Mouse (Mus musculus) myocyte (in vitro differentiated cells): ENCODE data around the gene Nfya. TPM values are rescaled to one million over a fixed set of nuclear protein-coding genes. Genes with fewer than 3 reads are reported as not detected.

Experiments
- H3K27me3 ChIP-seq: one replicate; pipeline ENCODE4 v1.6.1; 2011; ENCODE audit not compliant: control insufficient read depth, insufficient read depth, insufficient read length
- H3K36me3 ChIP-seq: one replicate; pipeline ENCODE4 v1.6.1; 2011; ENCODE audit not compliant: control insufficient read depth, insufficient read depth
- H3K4me2 ChIP-seq: one replicate; pipeline ENCODE4 v1.6.1; 2011; ENCODE audit warnings: low read depth, control low read depth
- H3K4me3 ChIP-seq: one replicate; pipeline ENCODE4 v1.5.1; 2011; ENCODE audit warnings: mild to moderate bottlenecking, control low read depth, moderate library complexity
- H3K79me2 ChIP-seq: one replicate; pipeline ENCODE4 v1.6.1; 2011; ENCODE audit not compliant: control insufficient read depth, insufficient read depth
- H3ac ChIP-seq: one replicate; pipeline ENCODE4 v1.6.1; 2011; ENCODE audit not compliant: control insufficient read depth, insufficient read length
- CEBPB ChIP-seq: IDR thresholded peaks from 2 replicates; pipeline ENCODE4 v1.6.1; 2011; ENCODE audit warnings: mild to moderate bottlenecking, moderate library complexity; ENCODE audit not compliant: poor library complexity, insufficient read depth, severe bottlenecking
- E2F4 ChIP-seq: IDR thresholded peaks from one replicate; pipeline ENCODE4 v1.6.1; 2011; ENCODE audit warnings: mild to moderate bottlenecking, control low read depth, moderate library complexity; ENCODE audit not compliant: insufficient read depth
- MAX ChIP-seq: IDR thresholded peaks from one replicate; pipeline ENCODE4 v1.6.1; 2011; ENCODE audit warnings: low read depth, mild to moderate bottlenecking, control low read depth
- MYOD1 ChIP-seq, 3 experiments: IDR thresholded peaks; one replicate each; pipeline ENCODE4 v1.6.1; 2011; ENCODE audit warnings: control low read depth in 2 of 3, low read depth in 2 of 3, mild to moderate bottlenecking in 2 of 3, moderate library complexity in 1 of 3; ENCODE audit not compliant: insufficient read length in 2 of 3, control insufficient read depth in 1 of 3
- MYOG ChIP-seq, 3 experiments: IDR thresholded peaks; one replicate each; pipeline ENCODE4 v1.6.1; 2011; ENCODE audit warnings: control low read depth in 2 of 3, low read depth in 2 of 3, mild to moderate bottlenecking in 2 of 3; ENCODE audit not compliant: insufficient read length in 2 of 3, control insufficient read depth in 1 of 3, insufficient read depth in 1 of 3
- POLR2A ChIP-seq: IDR thresholded peaks from one replicate; pipeline ENCODE4 v1.6.1; 2011; ENCODE audit warnings: low read depth, mild to moderate bottlenecking, control low read depth, moderate library complexity; ENCODE audit not compliant: insufficient read length
- POLR2AphosphoS2 ChIP-seq: IDR thresholded peaks from one replicate; pipeline ENCODE4 v1.6.1; 2011; ENCODE audit warnings: low read depth, control low read depth; ENCODE audit not compliant: insufficient read length
- REST ChIP-seq: IDR thresholded peaks from one replicate; pipeline ENCODE4 v1.6.1; 2011; ENCODE audit warnings: mild to moderate bottlenecking, control low read depth, moderate library complexity; ENCODE audit not compliant: insufficient read depth, insufficient read length
- SRF ChIP-seq: IDR thresholded peaks from one replicate; pipeline ENCODE4 v1.6.1; 2011; ENCODE audit warnings: low read depth; ENCODE audit not compliant: control insufficient read depth, insufficient read length
- TCF12 ChIP-seq: IDR thresholded peaks from one replicate; pipeline ENCODE4 v1.6.1; 2011; ENCODE audit warnings: mild to moderate bottlenecking, control low read depth; ENCODE audit not compliant: poor library complexity, insufficient read depth, severe bottlenecking
- TCF3 ChIP-seq: IDR thresholded peaks from one replicate; pipeline ENCODE4 v1.6.1; 2011; ENCODE audit warnings: low read depth, control low read depth; ENCODE audit not compliant: insufficient read length
- USF1 ChIP-seq: IDR thresholded peaks from one replicate; pipeline ENCODE4 v1.6.1; 2011; ENCODE audit warnings: low read depth, mild to moderate bottlenecking, control low read depth, moderate library complexity
- polyA plus RNA-seq: library from polyadenylated mRNA; unstranded; fragments of >200 nt; fragmentation: generic; extraction: Trizol; gene quantifications from one replicate; pipeline ENCODE4 v1.2.1, GENCODE M21; 2012; ENCODE audit warnings: missing spikeins

The Nfya gene
- polyA plus RNA-seq, 1 experiment: 17.0 TPM

- Histone ChIP-seq H3K4me2 (no peak overlapping the region), H3ac (no peak overlapping the region), H3K27me3 (no peaks in the 10 kb centered on the region), H3K4me3 (no peak overlapping the region), H3K79me2 (peaks cover 68% of the 10 kb centered on the region), H3K36me3 (peaks cover 6% of the 10 kb centered on the region)
- no peak for TF ChIP-seq SRF
- no peak for TF ChIP-seq MAX
- TF ChIP-seq MYOD1 (IDR thresholded peaks at IDR 0.05; ENCODE audit: control insufficient read depth in 1 of 3, insufficient read length in 2 of 3, low read depth in 2 of 3): no peak
- TF ChIP-seq TCF3: no peak
- TF ChIP-seq TCF12: no peak
- no peak for TF ChIP-seq POLR2AphosphoS2
- no peak for TF ChIP-seq CEBPB
- TF ChIP-seq USF1: no peak
- TF ChIP-seq POLR2A: no peak
- no peak for TF ChIP-seq MYOG (IDR thresholded peaks at IDR 0.05; ENCODE audit: control insufficient read depth in 1 of 3, insufficient read depth in 1 of 3, insufficient read length in 2 of 3, low read depth in 2 of 3)
- TF ChIP-seq E2F4: no peak
- TF ChIP-seq REST: no peak
Measured at GRCm38 (mm10) chr17:48402751-48403150, 7.0 kb downstream of the Nfya start.

- Histone ChIP-seq H3K27me3 (no peaks in the 10 kb centered on the region), H3K4me3 (no peak overlapping the region), H3ac (no peak overlapping the region), H3K36me3 (peaks cover 9% of the 10 kb centered on the region), H3K79me2 (peaks cover 58% of the 10 kb centered on the region), H3K4me2 (no peak overlapping the region)
- TF ChIP-seq MYOG (IDR thresholded peaks at IDR 0.05; ENCODE audit: control insufficient read depth in 1 of 3, insufficient read depth in 1 of 3, insufficient read length in 2 of 3, low read depth in 2 of 3) (no peak), TCF12 (no peak), CEBPB (no peak), REST (no peak), E2F4 (no peak), MAX (no peak), POLR2AphosphoS2 (no peak), SRF (no peak), POLR2A (no peak)
Measured at GRCm38 (mm10) chr17:48401710-48402109, 8.0 kb downstream of the Nfya start.

GRCm38 (mm10) chr17:48392616-48393015, 17.1 kb downstream of the Nfya start:
- Histone ChIP-seq H3ac (no peak overlapping the region), H3K27me3 (no peaks in the 10 kb centered on the region), H3K36me3 (peaks cover 70% of the 10 kb centered on the region), H3K4me2 (no peak overlapping the region), H3K79me2 (no peaks in the 10 kb centered on the region), H3K4me3 (no peak overlapping the region)
- TF ChIP-seq E2F4: no peak
- TF ChIP-seq MYOG (IDR thresholded peaks at IDR 0.05; ENCODE audit: control insufficient read depth in 1 of 3, insufficient read depth in 1 of 3, insufficient read length in 2 of 3, low read depth in 2 of 3): no peak
- no peak for TF ChIP-seq REST
- no peak for TF ChIP-seq CEBPB

GRCm38 (mm10) chr17:48391446-48391845, 18.3 kb downstream of the Nfya start:
- H3K27me3 ChIP-seq: no peaks in the 10 kb centered on the region
- H3K79me2 ChIP-seq: no peaks in the 10 kb centered on the region
- peaks cover 65% of the 10 kb centered on the region for H3K36me3 ChIP-seq
- H3K4me2 ChIP-seq: no peak overlapping the region
- TF ChIP-seq SRF (no peak), TCF3 (no peak), USF1 (no peak), TCF12 (no peak), POLR2AphosphoS2 (no peak), MYOG (IDR thresholded peaks at IDR 0.05; ENCODE audit: control insufficient read depth in 1 of 3, insufficient read depth in 1 of 3, insufficient read length in 2 of 3, low read depth in 2 of 3) (no peak), E2F4 (no peak), REST (no peak), MAX (no peak)
- no peak overlapping the region for H3K4me3 ChIP-seq
- no peak overlapping the region for H3ac ChIP-seq

GRCm38 (mm10) chr17:48389442-48389841, 20.3 kb downstream of the Nfya start:
- TF ChIP-seq MYOG (IDR thresholded peaks at IDR 0.05; ENCODE audit: control insufficient read depth in 1 of 3, insufficient read depth in 1 of 3, insufficient read length in 2 of 3, low read depth in 2 of 3): no peak
- TF ChIP-seq SRF: no peak
- TF ChIP-seq POLR2AphosphoS2: no peak
- no peak for TF ChIP-seq TCF3
- TF ChIP-seq E2F4: no peak
- no peak for TF ChIP-seq POLR2A
- no peak for TF ChIP-seq MAX
- no peak for TF ChIP-seq MYOD1 (IDR thresholded peaks at IDR 0.05; ENCODE audit: control insufficient read depth in 1 of 3, insufficient read length in 2 of 3, low read depth in 2 of 3)
- no peak for TF ChIP-seq USF1
- no peak for TF ChIP-seq CEBPB
- TF ChIP-seq TCF12: no peak
- TF ChIP-seq REST: no peak
- no peaks in the 10 kb centered on the region for H3K27me3 ChIP-seq

More at GRCm38 (mm10) chr17:48389442-48389841, 20.3 kb downstream of the Nfya start:
- Histone ChIP-seq H3ac (no peak overlapping the region), H3K36me3 (peaks cover 46% of the 10 kb centered on the region), H3K4me3 (no peak overlapping the region), H3K4me2 (no peak overlapping the region), H3K79me2 (no peaks in the 10 kb centered on the region)
